Mouse (Mus musculus) heart, postnatal 4 days (tissue): ENCODE measurements around the gene Saa1. TPM values are rescaled to one million over a fixed set of nuclear protein-coding genes. Genes with fewer than 3 reads are reported as not detected.
"Not testable (repeated sequence)": the region's sequence is repeated elsewhere in the genome, so short reads cannot be mapped to it uniquely, and the experiment has no call there.

Source experiments
- DNase-seq: peaks from one replicate; pipeline ENCODE4 v3.0.0; 2021
- total RNA-seq, 2 experiments: library from RNA; stranded (reverse); gene quantifications; 2 replicates each; pipeline ENCODE4 v1.2.3; 2021

Gene Saa1
- total RNA-seq, result not detected

DNA sequence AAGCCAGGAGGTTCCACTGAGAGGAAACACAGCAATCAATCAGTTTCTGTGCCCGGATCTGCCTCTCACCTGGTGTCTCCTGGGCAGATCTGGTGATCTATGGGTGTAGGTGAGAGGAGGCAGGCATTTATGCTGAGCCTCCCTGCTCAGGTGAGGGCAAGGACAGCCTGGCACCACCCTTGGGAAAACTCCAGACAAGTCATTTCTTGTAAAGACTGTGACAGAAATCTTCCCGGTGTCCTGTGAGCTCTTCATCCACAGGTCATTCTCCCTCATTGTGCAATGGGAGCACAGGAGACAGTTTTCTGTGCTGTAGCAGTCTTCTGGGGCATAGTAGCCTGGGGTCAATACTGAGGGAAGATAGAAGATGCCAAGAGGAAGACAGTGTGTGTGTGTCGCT, at the start of gene Saa1:
TSS of gene Saa1 (minus strand) at position 101 of the 400 bp plus-strand sequence.
- not testable (repeated sequence) for DNase-seq

DNA sequence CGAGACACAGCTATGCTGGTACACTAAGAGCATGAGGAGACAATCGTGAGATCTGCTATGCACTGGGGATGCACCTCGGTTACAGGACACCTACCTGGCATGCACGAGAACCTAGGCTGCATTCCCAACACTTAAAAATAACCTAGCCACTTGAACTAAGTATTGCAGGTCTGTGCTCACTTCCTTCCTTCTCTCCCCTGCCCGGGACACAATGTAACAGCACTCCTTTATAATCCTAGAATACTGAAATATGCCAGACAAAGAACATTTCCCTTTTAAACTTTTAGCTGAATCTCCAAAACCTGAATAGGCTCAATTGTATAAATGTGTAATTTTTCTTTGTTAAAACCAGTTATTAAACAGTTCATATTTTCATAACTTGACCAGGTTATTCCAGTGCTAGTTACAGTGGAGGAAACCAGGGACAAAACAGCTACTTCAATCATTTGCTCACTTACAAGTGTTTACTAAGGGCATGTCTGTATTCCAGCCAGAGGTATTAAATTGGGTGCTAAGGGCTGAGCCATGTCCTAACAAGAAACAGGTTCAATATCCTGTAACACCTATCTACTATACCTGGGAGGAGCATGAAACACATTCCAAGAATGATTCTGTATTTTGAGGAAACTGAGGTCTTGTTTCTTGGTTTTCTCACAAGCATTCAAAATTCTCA, 46.5 kb upstream of the Saa1 start:
- no peak for DNase-seq

DNA sequence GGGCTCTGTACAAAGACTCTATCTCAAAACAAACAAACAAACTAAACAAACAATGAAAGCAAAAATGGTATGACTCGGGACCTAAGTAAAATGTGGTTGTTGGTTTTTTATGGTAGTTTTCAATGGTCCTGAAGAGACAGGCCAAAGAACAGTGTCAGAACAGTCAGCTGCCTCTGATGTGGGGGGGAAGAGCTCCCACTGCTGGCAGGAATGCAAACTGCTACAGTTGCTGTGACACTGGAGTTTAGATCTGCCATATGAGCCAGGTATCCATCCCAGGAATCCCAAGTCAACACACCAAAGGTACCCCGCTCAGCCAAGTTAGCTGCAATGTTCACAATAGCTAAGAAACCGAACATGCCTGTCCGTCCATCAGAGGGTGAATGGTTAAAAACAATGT, 27.9 kb upstream of the Saa1 start:
- DNase-seq, result peak; percentile 61

DNA sequence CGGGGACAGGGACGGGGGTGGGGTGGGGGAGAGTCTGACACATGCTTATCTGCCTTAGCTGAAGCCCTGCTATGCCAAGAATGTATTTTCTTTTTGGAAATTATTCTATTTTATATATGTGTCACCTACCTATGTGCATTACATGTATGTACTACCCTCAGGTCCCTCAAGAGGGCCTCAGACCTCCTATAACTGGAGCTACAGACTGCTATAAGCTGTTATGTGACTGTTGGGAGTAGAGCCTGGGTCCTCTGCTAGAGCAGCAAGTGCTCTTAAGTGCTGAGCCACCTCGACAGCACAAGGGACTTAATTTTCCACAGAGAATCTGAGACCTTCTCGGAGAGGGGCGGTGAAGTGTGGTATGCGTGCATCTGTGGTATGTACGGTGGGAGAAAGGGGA, 25.7 kb upstream of the Saa1 start:
- DNase-seq, result no peak

DNA sequence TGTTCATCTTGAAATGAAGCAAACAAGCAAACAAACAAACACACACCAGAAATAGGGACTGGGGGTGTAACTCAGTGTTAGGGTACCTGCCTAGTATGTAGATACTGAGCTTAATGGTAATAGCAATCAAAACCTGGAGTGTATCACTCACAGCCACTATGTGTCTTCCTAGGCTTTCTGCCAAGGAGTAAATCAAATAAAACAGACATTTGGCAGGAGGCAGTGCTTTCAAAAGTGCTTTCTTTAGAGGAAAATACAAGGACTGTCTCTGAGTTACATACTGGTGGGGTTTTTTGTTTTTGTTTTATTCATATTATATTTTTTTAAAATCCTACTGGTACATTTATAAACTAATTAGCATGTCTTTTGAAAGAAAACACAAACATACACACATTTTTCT, 24.6 kb upstream of the Saa1 start:
- no peak for DNase-seq

DNA sequence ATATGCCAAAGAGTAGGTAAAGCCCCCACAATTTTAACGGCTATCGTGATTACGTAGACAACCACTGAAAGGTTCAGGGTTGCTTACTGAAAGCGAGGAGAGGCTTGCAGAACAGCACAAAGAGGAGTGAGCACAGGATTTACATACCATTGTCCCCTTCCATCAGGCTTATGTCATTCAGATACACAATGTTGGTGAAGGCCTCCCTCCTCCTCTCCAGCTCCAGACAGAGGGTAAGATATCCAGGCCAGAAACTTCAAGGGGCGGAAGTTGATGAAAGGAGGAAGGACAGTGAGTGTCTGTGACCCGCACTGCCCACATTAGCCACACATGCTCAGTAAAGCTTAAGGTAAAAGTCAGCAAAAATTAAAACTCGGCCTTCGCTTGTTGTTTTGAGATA, 21.9 kb upstream of the Saa1 start:
- no peak for DNase-seq

DNA sequence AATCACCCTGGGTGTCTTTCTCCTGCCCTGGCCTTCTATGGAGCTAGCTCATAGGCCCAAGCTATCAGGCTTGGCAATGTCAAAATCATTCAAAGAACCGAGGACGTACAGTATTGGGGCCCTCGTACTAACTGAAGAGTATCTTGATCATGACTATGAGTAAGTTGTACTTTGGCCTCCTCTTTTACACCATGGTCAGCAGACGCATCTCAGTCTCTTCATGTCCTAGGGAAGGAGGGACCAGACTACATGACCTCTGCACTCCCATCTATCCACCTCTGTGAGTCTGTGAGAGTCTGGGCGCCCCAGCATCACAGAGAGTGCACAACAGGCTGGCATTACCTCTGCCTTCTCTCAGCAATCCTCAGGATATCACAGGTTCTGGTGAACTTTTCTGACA, 19.8 kb upstream of the Saa1 start:
- no peak for DNase-seq

DNA sequence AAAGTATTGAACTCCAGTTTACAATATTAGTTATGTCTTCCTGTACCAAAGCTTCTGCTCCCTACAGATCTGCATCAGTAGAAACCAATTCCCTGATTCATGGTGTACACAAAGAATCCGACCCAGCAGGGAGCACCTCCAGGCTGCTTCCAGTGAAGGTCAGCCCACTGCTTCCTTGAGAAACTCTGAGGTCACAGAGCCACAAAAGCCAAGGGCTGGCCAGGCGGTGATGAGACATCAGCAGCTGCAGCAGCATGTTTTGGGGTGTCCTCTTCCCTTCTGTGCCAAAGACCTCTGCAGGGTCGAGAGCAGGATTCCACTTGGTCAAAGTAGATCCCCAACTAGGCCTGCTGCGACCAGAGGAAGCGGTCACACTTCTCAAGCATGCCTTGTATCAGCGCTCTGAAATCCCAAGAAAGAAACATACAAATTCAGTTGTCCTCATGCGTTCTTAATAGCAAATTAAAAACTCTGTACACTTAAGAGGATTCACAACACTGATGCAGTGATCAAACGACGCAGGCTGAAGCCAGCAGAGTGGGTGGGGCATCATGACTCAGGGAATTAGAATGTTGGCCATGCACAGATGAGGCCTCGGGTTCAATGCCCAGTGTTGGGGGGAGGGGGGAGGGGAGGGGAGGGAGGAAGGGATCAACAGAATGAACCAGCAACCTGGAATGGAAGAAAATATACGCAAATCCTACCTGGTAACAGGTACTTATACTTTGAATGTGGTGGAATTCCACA, 18.4 kb upstream of the Saa1 start:
- DNase-seq, result no peak

DNA sequence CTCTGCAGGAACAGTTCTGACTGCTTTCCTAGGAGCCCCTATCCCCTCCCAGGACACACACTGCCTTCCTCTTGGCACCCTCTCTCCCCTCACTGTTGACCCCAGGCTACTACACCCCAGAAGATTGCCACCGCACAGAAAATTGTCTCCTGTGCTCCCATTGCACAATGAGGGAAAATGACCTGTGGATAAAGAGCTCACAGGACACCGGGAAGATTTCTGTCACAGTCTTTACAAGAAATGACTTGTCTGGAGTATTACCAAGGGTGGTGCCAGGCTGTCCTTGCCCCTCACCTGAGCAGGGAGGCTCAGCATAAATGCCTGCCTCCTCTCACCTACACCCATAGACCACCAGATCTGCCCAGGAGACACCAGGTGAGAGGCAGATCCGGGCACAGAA, 8.7 kb upstream of the Saa1 start, which contains the start of gene Saa2:
TSS of gene Saa2 (plus strand) at position 301 of the 400 bp plus-strand sequence.
- no peak for DNase-seq

DNA sequence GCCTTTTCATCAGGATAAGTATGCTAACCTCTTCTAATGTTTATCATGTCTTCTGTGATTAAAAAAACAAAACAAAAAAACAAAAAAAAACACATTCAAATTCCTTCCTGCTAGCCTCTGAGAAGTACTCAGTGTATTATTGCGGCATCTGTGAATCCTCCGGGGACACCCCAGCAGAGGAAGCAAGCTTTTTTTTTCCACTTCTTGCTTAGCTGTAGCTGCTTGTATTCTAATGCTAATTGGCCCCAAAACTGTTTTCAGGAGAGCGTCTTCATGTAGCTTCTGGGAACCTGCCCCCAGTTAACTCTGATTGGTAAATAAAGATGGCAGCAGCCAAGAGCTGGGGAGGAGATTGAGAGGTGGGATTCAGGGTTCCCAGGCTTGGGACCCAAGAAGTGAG, 5.7 kb upstream of the Saa1 start:
- no peak for DNase-seq

DNA sequence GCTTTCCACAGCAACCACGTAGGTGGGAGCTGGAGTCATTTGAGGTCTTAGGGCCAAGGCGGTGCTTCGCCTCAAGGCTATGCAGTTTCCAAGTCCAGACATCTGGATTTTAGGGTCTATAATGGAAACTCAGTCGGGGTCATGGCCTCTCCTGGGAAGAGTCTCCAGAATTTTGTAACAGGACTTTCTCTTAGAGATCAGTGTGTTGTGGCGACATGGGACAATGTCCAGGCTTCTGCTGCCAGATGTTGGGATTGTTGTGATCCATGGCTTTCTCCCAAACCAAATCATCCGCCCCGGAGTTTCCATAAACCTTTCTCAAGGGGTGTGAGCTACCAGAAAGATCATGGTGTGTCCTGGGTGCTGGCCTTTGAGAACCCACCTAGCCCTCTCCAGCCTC, 3.6 kb upstream of the Saa1 start:
- no peak for DNase-seq

DNA sequence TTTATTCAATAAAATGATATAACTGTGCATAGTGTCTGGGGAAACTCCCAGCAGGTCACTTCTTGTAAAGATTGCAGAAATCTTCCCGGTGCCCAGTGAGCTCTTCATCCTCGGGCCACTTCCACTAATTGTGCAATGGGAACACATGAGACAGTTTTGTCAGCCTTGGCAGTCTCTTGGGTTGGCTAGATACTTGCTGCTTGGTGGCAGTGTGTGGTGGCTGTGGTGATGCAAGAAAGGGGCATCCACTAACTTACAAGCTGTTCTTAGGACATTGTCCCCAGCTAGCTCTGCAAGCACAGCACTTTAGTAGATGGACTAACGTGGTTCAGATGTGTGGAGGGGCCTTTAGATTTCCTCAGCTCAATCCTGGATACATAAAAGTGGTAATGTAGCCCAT, 3.0 kb upstream of the Saa1 start:
- no peak for DNase-seq

DNA sequence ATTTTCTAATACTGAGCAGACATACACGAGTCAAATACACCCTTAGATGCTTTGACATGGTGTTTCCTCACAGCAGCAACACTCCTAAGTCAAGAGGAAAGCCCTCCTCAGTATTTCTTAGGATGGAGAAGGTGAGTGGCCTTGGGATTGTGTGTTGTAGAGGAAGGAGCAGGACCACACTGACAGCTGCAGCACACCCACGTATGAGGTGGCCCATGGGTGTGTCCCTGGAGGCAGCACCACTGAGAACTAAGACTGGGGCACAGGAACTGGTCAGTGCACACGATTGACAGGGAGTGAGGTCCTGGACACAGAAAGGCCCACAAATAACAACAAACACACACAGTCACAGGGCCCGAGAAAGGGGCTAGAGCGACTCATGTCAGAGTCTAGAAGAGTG, 2.7 kb downstream of the Saa1 start:
- not testable (repeated sequence) for DNase-seq

DNA sequence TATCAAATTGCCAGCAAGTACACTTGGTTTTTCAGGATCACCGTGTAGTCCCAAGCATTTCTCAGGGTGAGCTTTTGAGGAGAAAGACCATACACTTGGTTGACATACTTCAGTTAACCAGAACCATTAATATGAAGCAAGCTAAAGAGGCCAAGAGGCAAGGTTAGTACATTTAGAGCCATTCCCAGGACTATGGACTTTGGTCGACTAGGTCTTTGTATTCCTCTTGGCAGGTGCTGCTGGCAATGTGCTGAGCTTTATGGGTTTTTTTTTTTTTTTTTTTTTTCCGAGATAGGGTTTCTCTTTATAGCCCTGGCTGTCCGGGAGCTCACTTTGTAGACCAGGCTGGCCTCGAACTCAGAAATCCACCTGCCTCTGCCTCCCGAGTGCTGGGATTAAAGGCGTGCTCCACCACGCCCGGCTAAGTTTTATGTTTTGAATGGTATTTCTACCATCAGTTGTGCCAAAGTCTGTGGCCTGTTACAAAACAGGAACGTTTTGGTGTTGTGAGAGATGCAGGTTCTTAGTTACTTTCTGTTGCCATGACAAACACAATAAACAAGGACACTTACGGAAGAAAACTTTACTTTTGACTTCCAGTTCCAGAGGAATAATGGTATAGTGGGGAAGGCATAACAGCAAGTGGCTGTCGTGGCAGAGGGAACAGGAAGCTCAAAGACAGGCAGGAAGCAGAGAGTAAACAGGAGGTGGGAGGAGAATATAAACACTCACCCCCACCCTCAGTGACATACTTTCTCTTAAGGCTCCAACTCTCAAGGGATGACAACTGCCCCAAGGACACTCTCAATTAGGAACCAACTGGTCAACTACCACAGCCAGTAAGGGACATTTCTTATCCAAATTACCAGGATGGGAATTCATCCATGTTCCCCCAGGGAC, 4.0 kb downstream of the Saa1 start:
- DNase-seq, result no peak

DNA sequence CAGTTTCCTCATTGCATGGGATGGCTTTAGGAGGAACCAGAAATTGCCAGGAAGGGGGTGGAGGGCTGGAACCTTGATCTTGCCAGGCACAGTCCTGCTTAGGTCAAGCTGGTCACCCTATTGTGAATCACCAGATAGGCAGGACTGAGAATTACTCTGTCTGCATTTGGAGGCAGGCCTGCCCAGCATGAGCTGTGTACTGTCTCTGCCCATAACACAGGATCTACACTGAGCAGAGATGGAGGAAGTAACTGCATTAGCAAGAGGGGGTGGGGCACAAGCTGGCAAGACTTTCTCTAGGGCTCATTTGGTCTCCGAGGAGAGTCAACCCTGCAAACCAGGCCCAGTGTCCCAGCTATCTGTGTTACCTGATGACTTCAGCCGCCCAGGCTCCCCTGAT, 7.8 kb downstream of the Saa1 start:
- DNase-seq, result no peak

DNA sequence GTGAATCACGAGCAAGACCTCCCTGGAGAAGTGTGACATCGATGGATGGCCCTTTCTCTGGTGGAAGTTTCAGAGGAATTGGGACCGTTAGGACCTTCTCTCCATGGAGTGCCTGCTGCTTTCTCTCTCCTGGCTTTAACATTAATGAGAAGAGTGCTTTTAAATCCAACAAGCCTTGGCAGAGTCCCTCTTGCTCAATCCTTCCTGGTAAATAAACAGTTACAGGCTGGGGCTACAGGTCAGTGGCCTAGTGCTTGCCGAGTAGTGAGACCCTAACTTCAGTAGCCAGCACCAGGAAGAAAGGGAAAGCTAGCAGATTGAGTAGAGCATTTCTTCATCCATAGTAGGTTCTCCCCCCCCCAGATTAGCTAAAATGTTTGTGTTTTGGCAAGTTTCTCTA, 10.3 kb downstream of the Saa1 start, which contains the start of gene Saa4:
TSS of gene Saa4 (minus strand) at position 146 of the 400 bp plus-strand sequence.
- no peak for DNase-seq

DNA sequence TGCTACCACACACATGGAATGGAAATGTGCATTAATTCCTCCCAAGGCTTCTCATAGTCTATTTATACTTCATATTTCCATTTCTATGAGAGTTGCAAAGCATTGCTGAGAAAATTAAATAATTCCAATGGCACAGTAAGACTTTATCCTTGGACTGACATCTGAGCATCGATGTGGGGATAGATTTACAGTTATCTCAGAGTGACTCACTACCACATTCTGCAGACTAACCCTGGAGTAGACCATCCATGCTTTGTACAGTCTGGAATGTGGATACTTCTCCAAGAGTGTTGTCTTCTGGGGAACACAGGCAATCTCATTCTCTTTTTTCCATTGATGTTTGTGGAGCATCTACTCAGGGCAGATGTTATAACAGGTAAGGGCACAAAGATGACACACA, 15.2 kb downstream of the Saa1 start:
- no peak for DNase-seq

DNA sequence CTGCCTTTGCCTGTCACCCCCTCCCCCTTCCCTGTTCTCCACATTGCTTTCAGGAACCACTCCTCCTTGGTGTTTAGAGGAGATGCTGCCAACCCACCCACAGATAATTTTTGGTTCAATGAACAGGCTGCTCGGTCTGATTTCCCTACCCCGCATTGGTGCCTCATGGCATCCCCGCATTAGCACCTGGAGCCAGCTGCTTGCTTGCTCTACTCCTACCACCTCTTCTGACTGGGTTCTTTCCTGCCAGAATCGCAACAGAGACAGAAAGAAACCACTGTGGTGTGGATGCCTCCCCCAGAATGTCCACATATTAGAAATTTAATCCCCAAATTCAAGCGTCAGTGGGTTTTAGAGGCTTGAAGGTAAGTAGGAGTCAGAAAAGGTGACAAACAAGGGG, 18.4 kb downstream of the Saa1 start:
- DNase-seq, result no peak

DNA sequence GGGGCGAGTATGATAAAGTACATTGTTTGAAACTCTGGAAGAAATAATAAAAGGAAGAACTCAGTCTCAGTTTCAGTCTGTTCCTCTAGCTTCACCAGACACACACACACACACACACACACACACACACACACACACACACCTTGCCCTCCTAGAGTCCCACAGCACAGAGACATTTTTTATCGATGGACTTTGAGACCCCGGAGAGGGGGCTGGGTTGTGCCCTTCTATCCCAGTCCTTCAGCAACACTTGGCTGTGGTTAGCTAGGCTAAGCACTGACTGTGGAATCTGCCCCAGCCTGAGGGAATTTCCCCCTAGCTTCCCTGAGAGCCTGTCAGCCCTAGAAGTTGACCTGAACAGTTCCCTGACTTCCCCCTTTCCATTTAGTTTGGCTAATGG, 18.9 kb downstream of the Saa1 start:
- DNase-seq, result no peak

DNA sequence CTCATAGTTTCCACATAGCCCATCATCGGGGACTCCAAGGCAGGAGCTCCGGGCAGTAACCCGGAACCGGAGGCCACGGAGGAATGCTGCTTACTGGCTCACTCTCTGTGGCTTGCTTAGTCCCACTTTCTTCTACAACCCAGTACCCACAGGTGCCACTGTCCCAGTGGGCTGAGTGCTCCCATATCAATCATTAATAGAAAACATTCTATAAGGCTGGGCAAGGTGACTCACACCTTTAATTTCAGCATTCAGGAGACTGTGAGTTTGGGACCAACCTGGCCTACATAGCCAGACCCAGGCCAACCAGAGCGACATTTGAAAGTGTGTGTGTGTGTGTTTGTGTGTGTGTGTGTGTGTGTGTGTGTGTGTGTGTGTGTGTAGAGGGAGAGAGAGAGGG, 19.4 kb downstream of the Saa1 start:
- no peak for DNase-seq

DNA sequence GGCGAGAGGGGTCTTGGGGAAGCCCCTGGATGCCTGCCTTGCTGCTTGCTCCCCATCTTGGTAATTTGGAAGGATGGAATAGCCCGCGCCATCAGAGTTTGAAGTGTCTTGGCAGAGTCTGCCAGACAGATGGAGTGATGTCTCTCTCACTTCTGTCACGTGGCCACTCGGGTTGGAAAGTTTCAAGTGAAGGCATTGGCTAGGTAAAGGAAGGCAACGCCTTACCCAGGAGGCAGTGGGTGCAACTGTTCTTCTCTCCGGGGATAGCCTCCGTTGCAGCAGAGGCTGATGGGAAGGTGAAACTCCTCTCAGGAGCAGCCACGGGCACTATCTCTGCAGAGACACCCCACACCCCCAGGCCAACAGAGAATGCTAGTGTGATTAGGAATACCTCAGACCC, 22.3 kb downstream of the Saa1 start:
- DNase-seq, result no peak

DNA sequence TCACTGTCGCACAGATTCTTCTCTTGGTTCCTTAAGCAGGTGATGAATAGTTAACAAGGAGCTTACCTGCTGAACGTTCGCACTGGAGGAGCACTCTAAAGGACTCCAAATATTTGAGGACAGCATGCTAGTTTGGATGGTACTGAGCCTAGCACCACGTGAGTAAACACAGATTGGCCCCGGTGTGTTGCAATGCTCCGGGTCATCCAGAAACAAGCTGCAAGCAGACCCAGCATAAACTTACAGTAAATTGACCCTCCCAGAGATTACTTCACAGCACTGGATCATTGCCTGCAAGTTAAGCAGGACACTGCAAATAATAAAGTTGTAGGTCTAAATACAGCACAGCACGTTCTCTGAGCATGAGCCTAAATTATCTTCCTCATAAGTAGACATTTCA, 23.3 kb downstream of the Saa1 start:
- DNase-seq, result no peak

DNA sequence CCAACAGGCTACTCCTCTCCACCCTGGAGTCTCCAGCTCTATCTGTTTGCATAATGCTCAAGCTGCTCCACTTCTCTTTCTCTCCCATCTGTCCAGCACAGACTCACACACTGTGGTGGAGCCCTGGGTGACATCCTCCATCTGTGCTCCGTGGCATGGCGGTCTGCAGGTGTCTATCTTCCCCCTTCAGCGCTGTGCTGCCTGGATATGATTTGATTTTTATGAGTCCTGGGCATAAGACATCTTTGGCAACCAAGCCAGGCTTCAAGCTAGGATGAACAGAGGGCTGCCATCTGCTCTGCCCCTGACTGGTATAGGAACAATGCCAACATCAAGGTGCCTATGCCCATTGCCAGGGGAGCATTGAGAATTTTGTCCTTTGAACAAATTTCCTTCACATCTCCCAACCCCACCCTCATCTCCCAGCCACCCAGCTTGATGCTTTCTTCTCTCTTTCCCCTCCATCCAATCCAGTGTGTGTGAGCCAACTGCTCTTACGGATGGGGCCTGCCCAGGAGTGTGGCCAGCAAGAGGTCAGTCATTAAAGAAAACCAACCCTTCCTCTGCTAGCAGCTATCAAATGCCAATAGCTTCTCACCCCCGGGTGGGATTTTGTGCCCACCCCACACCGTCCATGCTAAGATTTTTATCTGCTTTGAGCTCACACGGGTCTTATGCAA, 24.0 kb downstream of the Saa1 start:
- DNase-seq, result no peak
